Mouse (Mus musculus) thymus, adult 2 months (tissue): ENCODE measurements around the gene Dck. TPM values are rescaled to one million over a fixed set of nuclear protein-coding genes. Genes with fewer than 3 reads are reported as not detected.

Source experiments
- DNase-seq: peaks from one replicate; pipeline ENCODE4 v3.0.0; 2021
- H3K27ac ChIP-seq: fragments of 200-500 bp; 2 replicates; pipeline ENCODE4 v1.5.1; 2012; ENCODE audit warnings: low read length, control low read depth; ENCODE audit not compliant: control insufficient read depth, insufficient read depth
- H3K27me3 ChIP-seq: fragments of 200-500 bp; 2 replicates; pipeline ENCODE4 v1.6.1; 2012; ENCODE audit warnings: mild to moderate bottlenecking, low read length, moderate library complexity, mixed read lengths; ENCODE audit not compliant: control insufficient read depth, insufficient read depth
- H3K36me3 ChIP-seq: fragments of 200-500 bp; 2 replicates; pipeline ENCODE4 v1.6.1; 2012; ENCODE audit warnings: mild to moderate bottlenecking, low read length, moderate library complexity; ENCODE audit not compliant: control insufficient read depth, insufficient read depth
- H3K4me1 ChIP-seq: fragments of 200-500 bp; replicated peaks from 2 replicates; pipeline ENCODE4 v1.6.1; 2012; ENCODE audit warnings: low read length; ENCODE audit not compliant: control insufficient read depth, insufficient read depth
- H3K4me3 ChIP-seq: fragments of 200-500 bp; 2 replicates; pipeline ENCODE4 v1.5.1; 2012; ENCODE audit warnings: mild to moderate bottlenecking, low read length, control low read depth, moderate library complexity; ENCODE audit not compliant: control insufficient read depth, insufficient read depth
- CTCF ChIP-seq: fragments of 200-500 bp; IDR thresholded peaks from 2 replicates; pipeline ENCODE4 v1.5.1; 2012; ENCODE audit warnings: mild to moderate bottlenecking, control low read depth, low read length, moderate library complexity, borderline replicate concordance; ENCODE audit not compliant: control insufficient read depth, poor library complexity, insufficient read depth; ENCODE audit errors: extremely low read depth
- POLR2A ChIP-seq: fragments of 200-500 bp; IDR thresholded peaks from 2 replicates; pipeline ENCODE4 v1.6.1; 2012; ENCODE audit warnings: mild to moderate bottlenecking, low read length, control low read depth, moderate library complexity; ENCODE audit not compliant: control insufficient read depth, poor library complexity, insufficient read depth; ENCODE audit errors: extremely low read depth
- WGBS: fragments of 180-500 bp; shearing (Covaris S2); methylation state at CpG from one replicate; pipeline ENCODE4 v1.1.7; 2018; 5-methylcytosine and 5-hydroxymethylcytosine counted together
- polyA plus RNA-seq: library from polyadenylated mRNA; depleted of rRNA; stranded (reverse); fragments of >200 nt; gene quantifications from 2 replicates; pipeline ENCODE4 v1.2.3, GENCODE M21; 2012

Gene Dck
- polyA plus RNA-seq, 1 experiment: 58.2 TPM

DNA sequence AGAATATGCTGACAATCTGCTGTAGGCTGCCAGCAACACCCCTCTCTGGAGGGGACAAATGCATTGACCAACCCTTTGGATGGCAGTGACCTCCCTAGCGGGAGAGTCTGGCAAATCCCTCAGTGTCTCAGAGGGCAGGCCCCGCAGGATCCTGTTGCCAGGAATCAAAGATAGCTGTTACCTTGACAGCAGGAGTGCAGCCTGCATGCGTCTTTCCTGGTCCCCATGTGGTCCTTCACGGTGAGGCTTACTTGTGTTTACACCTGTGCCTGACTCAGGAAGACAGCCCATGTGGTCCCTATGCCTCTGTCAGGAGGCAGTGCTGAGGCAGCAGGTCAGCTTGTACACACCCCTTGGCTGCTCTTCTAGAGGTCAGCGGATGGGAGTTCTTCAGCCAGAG is 41.5 kb downstream of the Dck start:
- Histone ChIP-seq H3K36me3 (no peaks in the 10 kb centered on the region), H3K4me1 (no peaks in the 10 kb centered on the region), H3K27ac (no peak overlapping the region), H3K27me3 (no peaks in the 10 kb centered on the region), H3K4me3 (no peak overlapping the region)
- no peak for TF ChIP-seq POLR2A
- no peak for TF ChIP-seq CTCF
- DNase-seq: no peak
- 41% methylated on average over 5 of the region's 5 CpGs for WGBS

DNA sequence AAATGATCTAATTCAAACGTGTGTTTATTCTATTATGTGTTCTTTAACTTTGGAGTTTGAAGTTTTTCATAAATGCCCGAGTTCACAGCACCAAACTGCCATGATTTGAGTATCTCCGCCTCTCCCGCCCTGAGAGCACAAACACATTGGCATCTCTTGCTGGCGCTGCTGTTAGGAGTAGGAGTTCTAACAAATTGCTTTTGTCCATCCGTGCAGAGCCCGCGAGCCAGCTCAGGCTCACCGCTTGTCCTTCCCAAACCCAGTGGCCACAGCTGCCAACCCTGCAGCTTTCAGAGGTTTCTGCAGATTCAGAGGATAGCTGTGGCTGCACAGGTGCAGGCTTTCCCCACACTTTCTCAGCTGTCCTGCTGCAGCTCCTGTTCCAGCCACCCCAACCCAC is 42.5 kb downstream of the Dck start:
- no peaks in the 10 kb centered on the region for H3K36me3 ChIP-seq
- H3K27me3 ChIP-seq: no peaks in the 10 kb centered on the region
- TF ChIP-seq CTCF: no peak
- no peak for TF ChIP-seq POLR2A
- no peak overlapping the region for H3K4me3 ChIP-seq
- H3K27ac ChIP-seq: no peak overlapping the region
- WGBS: 56% methylated on average over 9 of the region's 9 CpGs
- no peaks in the 10 kb centered on the region for H3K4me1 ChIP-seq
- DNase-seq: no peak

DNA sequence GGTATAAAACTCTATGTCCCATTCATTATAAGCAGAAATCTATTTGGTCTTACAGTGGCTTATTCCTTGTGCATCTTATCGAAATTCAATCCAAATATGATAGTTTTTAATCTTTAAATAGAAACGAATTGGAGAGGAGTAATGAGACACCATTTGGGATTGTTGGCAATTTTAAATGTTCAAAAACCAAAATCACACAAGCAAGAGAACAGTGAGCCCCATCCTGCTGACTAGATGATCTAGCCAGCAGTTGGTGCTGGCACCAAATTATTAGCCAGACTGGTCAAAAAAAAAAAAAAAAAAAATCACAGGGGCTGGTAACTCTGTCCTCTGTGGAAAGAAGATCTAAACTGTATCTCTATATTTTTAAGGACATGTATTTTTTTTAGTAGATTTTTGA is 48.4 kb downstream of the Dck start:
- no peak overlapping the region for H3K4me3 ChIP-seq
- no peak overlapping the region for H3K27ac ChIP-seq
- DNase-seq: no peak
- WGBS: 91% methylated on average over 2 of the region's 2 CpGs
- H3K4me1 ChIP-seq: no peaks in the 10 kb centered on the region
- no peaks in the 10 kb centered on the region for H3K36me3 ChIP-seq
- no peaks in the 10 kb centered on the region for H3K27me3 ChIP-seq
- no peak for TF ChIP-seq POLR2A
- no peak for TF ChIP-seq CTCF

DNA sequence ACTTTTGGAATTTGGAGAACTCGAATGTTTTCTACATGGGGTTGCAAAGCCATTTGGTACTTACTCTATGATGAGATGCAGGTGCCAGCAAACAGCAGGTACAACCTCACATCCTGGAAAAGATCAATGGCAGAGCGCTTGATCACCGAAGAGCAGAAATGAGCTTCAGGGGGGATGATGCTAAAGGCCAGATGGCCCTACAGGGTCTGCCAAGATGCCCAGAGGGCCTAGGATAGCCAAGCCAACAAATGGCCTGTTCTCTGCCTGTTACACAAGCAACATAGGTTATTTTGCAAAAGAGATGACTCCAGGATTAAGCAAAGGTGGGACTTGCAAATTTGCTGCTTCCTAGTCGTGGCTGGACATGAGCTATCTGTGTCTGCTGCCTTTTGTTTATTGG is 49.8 kb downstream of the Dck start:
- H3K27me3 ChIP-seq: no peaks in the 10 kb centered on the region
- H3K4me1 ChIP-seq: no peaks in the 10 kb centered on the region
- no peaks in the 10 kb centered on the region for H3K36me3 ChIP-seq
- TF ChIP-seq POLR2A: no peak
- no peak for TF ChIP-seq CTCF
- no peak overlapping the region for H3K27ac ChIP-seq
- H3K4me3 ChIP-seq: no peak overlapping the region
- 85% methylated on average over 4 of the region's 4 CpGs for WGBS
- no peak for DNase-seq

DNA sequence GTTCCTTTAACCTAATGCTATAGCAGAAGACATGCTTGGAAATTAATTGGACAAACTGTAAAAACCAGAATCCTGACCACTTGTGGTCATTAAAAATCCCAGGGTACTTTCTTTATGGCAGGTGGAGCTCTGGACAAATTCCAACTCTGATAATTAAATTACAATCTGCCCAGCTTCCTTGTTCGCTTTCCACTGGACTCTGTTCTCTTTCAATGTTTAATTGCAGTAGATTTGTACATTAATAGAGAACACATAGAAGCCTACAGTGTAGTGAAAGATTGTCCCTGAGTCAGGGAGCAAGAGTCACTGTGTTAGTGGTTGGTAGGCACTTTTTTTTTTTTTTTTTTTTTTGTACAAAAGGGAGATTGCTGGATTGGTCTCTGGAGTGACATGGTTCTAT is 56.7 kb downstream of the Dck start:
- Histone ChIP-seq H3K4me3 (no peak overlapping the region), H3K27ac (no peak overlapping the region), H3K4me1 (no peaks in the 10 kb centered on the region), H3K27me3 (no peaks in the 10 kb centered on the region), H3K36me3 (no peaks in the 10 kb centered on the region)
- DNase-seq: no peak
- no peak for TF ChIP-seq CTCF
- TF ChIP-seq POLR2A: no peak
- 88% methylated on average over 1 of the region's 1 CpGs for WGBS

DNA sequence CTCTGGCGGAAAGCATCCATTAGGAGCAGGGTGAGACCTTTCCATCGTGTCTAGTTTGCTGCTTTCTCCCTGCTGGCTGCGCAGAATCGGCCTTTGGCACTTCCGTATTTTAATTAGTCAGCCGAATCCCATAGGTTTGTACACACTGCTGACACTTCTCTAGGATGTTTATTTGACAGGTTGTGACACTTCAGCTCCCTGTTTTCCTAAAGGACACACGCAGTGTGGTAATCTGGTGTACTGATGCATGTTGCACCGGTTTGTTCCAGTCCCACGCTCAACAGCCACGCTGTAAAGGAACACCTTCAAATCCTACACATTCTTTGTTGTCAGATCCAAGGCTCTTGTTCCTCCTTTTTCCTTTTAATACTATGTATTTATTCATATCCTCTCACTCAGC is 60.0 kb downstream of the Dck start:
- H3K27me3 ChIP-seq: no peaks in the 10 kb centered on the region
- H3K36me3 ChIP-seq: no peaks in the 10 kb centered on the region
- DNase-seq: no peak
- TF ChIP-seq POLR2A (no peak), CTCF (no peak)
- WGBS: 91% methylated on average over 10 of the region's 10 CpGs
- H3K4me3 ChIP-seq: no peak overlapping the region
- H3K4me1 ChIP-seq: no peaks in the 10 kb centered on the region
- no peak overlapping the region for H3K27ac ChIP-seq

DNA sequence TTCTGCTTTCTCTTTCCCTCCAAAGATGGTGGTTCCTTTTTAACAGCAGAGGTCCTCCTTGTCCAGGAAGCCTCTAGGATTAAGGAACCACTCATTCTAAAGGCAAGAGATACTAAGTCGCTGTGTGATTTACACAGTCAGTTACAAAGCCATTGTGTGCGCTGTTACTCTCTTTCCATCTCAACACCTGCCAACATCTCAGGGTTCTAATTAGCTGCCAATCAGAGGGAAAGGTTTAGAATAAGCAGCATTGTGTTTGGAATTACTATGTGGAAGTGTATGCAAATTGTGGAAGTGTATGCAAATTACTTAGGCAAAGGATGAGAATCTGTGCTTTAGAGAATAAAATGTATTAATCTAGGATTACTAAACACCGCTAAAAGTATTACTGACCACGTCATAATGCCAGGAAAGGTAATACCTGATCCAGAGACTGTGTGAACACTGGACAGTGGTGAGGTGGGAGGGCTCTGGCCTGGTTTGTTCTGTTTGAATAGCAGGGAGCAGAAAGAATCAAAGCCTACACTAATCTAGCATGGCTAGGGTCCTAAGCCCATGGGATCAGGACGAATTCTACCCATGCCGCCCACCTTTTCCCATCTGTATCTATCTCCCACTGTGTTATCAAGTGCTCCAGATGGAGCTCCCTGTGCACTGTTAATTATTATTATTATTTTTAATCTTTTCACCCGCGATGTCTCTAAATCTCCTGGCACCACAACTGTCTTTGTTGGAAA is 65.2 kb downstream of the Dck start:
- TF ChIP-seq CTCF: no peak
- no peak for TF ChIP-seq POLR2A
- Histone ChIP-seq H3K4me3 (no peak overlapping the region), H3K4me1 (no peaks in the 10 kb centered on the region), H3K27ac (no peak overlapping the region), H3K27me3 (no peaks in the 10 kb centered on the region), H3K36me3 (no peaks in the 10 kb centered on the region)
- 89% methylated on average over 8 of the region's 8 CpGs for WGBS
- DNase-seq: no peak
